Mouse (Mus musculus): ENCODE measurements at regions not wholly inside any gene's neighbourhood (a gene's known extent, or its start where the extent isn't known, plus 50 kb on each side); places are given as distances from the start of the nearest gene placed in this dataset.
A peak's percentile ranks its signal among the peaks of the same experiment; 100 is the strongest.

- TF ChIP-seq MYC (IDR thresholded peaks at IDR 0.05; ENCODE audit: low read depth, low read length) (no peak), RAD21 (IDR thresholded peaks at IDR 0.05; ENCODE audit: low read depth, low read length) (peak; percentile 60), TCF12 (IDR thresholded peaks at IDR 0.05; ENCODE audit: low read depth, low read length) (no peak), ELF1 (IDR thresholded peaks at IDR 0.05; ENCODE audit: low read depth, low read length) (0 out of 2 replicates have a peak, but pooled peaks have one; percentile 28), SMC3 (IDR thresholded peaks at IDR 0.05; ENCODE audit: low read depth, low read length) (peak; percentile 71), MXI1 (IDR thresholded peaks at IDR 0.05; ENCODE audit: low read depth, low read length) (no peak), MAX (IDR thresholded peaks at IDR 0.05; ENCODE audit: low read length) (peak; percentile 9; the same call in 1 of the 2 replicates), ZNF384 (IDR thresholded peaks at IDR 0.05; ENCODE audit: low read depth, low read length) (no peak), RCOR1 (IDR thresholded peaks at IDR 0.05; ENCODE audit: low read depth, low read length) (peak; percentile 19; the same call in 1 of the 2 replicates), ZC3H11A (IDR thresholded peaks at IDR 0.05; ENCODE audit: low read depth, low read length) (peak; percentile 33), UBTF (IDR thresholded peaks at IDR 0.05; ENCODE audit: borderline replicate concordance, insufficient read depth, low read depth, low read length) (no peak), CTCF (IDR thresholded peaks at IDR 0.05 in 2 of 3, conservative IDR thresholded peaks at IDR 0.05 in 1 of 3; ENCODE audit: control insufficient read depth in 1 of 3, insufficient read depth in 1 of 3, low read depth in 2 of 3, low read length in 3 of 3, poor library complexity in 1 of 3, severe bottlenecking in 1 of 3) (peak; percentile 82 to 87 (median 83))
- no peaks in the 10 kb centered on the region for H3K36me3 ChIP-seq (ENCODE audit: control insufficient read depth in 1 of 2, insufficient read depth in 2 of 2, low read length in 2 of 2)
- peak overlapping the region; percentile 57 for H3K9ac ChIP-seq (ENCODE audit: control insufficient read depth, low read depth, low read length, poor library complexity, severe bottlenecking)
- peak; percentile 86 for DNase-seq (ENCODE audit: low read depth, low spot score)
- peak overlapping the region; percentile 65; a peak in 3 of 4 replicates for H3K4me3 ChIP-seq (ENCODE audit: control insufficient read depth in 1 of 2, insufficient read depth in 1 of 2, low read depth in 2 of 2, low read length in 2 of 2)
- peaks cover 0 to 5% of the 10 kb centered on the region in 2 experiments; a peak in 2 of 4 replicates for H3K4me1 ChIP-seq (ENCODE audit: control insufficient read depth in 1 of 2, insufficient read depth in 2 of 2, low read length in 2 of 2)
- no peaks in the 10 kb centered on the region for H3K9me3 ChIP-seq (replicated peaks; ENCODE audit: insufficient read depth, low read length)
- H3K27me3 ChIP-seq (ENCODE audit: control insufficient read depth in 1 of 2, insufficient read depth in 2 of 2, low read length in 2 of 2) = no peaks in the 10 kb centered on the region
- no peaks in the 10 kb centered on the region for H3K79me2 ChIP-seq (ENCODE audit: control insufficient read depth, insufficient read depth, low read length, poor library complexity)
- H3K27ac ChIP-seq (ENCODE audit: control insufficient read depth, low read depth, low read length) = no peak overlapping the region
These were observed 111.8 kb upstream of the Med14 start for GRCm38 (mm10) chrX:12873698-12874144.

DNA sequence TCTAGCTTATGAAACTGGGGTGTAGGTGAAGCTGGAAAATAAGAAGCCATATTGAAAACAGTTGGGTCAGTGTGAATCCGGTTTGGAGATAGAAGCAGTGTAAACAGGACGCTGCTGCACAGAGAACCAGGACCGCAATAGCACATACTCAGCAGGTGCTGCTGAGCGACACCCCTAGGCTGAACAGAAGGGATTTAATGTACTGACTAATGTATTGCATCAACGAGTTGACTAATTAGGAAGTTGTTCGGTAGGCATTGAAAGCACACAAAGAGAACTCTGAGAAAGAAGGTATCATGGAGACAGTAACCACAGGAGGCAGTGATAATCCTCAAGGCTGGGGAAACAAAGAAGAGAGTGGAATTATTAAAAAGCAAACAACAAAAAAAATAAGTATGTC, 111.4 kb upstream of the Med14 start:
- TF ChIP-seq JUND (IDR thresholded peaks at IDR 0.05; ENCODE audit: low read depth, low read length) (no peak), SMC3 (IDR thresholded peaks at IDR 0.05; ENCODE audit: low read depth, low read length) (no peak), MYB (IDR thresholded peaks at IDR 0.05; ENCODE audit: low read depth, low read length) (no peak), GATA1 (IDR thresholded peaks at IDR 0.05; ENCODE audit: low read depth, low read length) (no peak), GABPA (IDR thresholded peaks at IDR 0.05; ENCODE audit: low read depth, low read length) (no peak), ZMIZ1 (IDR thresholded peaks at IDR 0.05; ENCODE audit: low read depth, low read length) (no peak), KAT2A (conservative IDR thresholded peaks at IDR 0.05; ENCODE audit: low read depth, low read length) (no peak), HCFC1 (IDR thresholded peaks at IDR 0.05; ENCODE audit: low read depth, low read length) (no peak), POLR2A (IDR thresholded peaks at IDR 0.05; ENCODE audit: control insufficient read depth in 1 of 2, insufficient read depth in 1 of 2, low read depth in 1 of 2, low read length in 2 of 2, poor library complexity in 1 of 2) (no peak), UBTF (IDR thresholded peaks at IDR 0.05; ENCODE audit: borderline replicate concordance, insufficient read depth, low read depth, low read length) (no peak), ELF1 (IDR thresholded peaks at IDR 0.05; ENCODE audit: low read depth, low read length) (no peak), SIN3A (IDR thresholded peaks at IDR 0.05; ENCODE audit: low read length) (no peak), CHD2 (IDR thresholded peaks at IDR 0.05; ENCODE audit: low read length) (no peak), MYC (IDR thresholded peaks at IDR 0.05; ENCODE audit: low read depth, low read length) (no peak), NELFE (IDR thresholded peaks at IDR 0.05; ENCODE audit: low read depth, low read length) (no peak)
- peak overlapping the region; percentile 57 for H3K9ac ChIP-seq (ENCODE audit: control insufficient read depth, low read depth, low read length, poor library complexity, severe bottlenecking)
- no peaks in the 10 kb centered on the region for H3K36me3 ChIP-seq (ENCODE audit: control insufficient read depth in 1 of 2, insufficient read depth in 2 of 2, low read length in 2 of 2)
- H3K27me3 ChIP-seq (ENCODE audit: control insufficient read depth in 1 of 2, insufficient read depth in 2 of 2, low read length in 2 of 2) = no peaks in the 10 kb centered on the region
- peaks cover 0 to 5% of the 10 kb centered on the region in 2 experiments; a peak in 2 of 4 replicates for H3K4me1 ChIP-seq (ENCODE audit: control insufficient read depth in 1 of 2, insufficient read depth in 2 of 2, low read length in 2 of 2)
- H3K79me2 ChIP-seq (ENCODE audit: control insufficient read depth, insufficient read depth, low read length, poor library complexity) = no peaks in the 10 kb centered on the region
- H3K27ac ChIP-seq (ENCODE audit: control insufficient read depth, low read depth, low read length) = no peak overlapping the region
- peak overlapping the region; percentile 65; a peak in 3 of 4 replicates for H3K4me3 ChIP-seq (ENCODE audit: control insufficient read depth in 1 of 2, insufficient read depth in 1 of 2, low read depth in 2 of 2, low read length in 2 of 2)
- DNase-seq (ENCODE audit: low read depth, low spot score) = no peak
- no peaks in the 10 kb centered on the region for H3K9me3 ChIP-seq (replicated peaks; ENCODE audit: insufficient read depth, low read length)

All from MEL (cell line).